Mouse (Mus musculus): ENCODE results near the gene Zfp365. TPM values are rescaled to one million over a fixed set of nuclear protein-coding genes. Genes with fewer than 3 reads are reported as not detected.

The Zfp365 gene
- polyA plus RNA-seq, 1 experiment = not detected

DNA sequence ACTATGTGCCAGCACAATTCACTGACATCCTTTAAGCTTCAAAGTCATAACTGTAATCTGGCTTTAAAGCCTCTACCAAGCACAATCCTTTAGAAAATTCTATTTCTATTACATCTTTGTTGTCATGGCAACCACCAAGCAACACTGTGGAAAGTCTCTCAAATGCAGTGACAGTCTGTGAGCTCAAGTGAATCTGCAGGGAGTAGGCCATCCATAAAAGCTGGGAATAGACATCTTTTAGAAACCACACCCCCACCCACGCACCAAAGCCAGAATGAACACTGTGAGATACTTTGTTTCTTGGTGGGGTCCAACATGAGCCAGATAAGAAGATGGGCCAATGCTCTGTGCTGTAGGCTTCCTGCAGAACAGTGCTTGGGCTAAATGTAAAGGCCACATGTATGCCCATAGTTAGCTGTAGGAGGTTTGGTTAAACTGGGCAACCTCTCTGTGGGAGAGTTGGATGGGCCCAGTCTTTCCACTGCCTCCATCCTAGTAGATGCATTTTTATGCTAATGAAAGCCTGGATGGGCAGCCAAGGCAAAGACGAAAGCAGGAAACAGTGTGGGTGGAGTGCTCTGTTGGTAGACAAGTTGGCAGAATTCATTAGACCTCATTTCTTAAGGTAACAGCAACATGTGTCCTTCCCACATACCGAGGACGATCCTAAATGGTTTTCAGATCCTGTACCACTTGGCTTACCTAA lies 5.9 kb upstream of the Zfp365 start:
- Histone ChIP-seq H3K27ac (replicated peaks; ENCODE audit: low read depth, low read length) (no peak overlapping the region), H3K4me1 (ENCODE audit: control insufficient read depth, insufficient read depth, insufficient read length, low read length) (no peaks in the 10 kb centered on the region), H3K4me3 (ENCODE audit: insufficient read depth, low read depth, low read length) (no peak overlapping the region)

DNA sequence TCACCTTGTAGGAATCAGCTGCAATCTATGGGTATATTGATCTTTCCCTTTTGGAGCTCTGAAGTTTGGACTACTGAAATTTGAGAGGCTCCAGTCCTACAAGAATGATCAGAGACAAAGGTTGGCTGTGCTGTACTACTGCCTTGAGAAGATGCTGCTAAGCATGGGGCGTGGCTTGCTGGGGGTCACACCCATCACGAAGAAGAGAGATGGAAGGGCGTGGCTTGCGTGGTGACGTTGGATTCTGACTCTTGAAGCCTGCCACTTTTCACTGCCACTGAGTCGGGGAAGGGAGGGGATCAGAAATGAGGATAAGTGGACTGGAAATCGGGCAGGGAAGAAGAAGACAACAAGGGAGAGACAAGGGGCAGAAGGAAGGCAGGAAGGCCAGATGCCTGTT lies 4.9 kb upstream of the Zfp365 start:
- H3K4me1 ChIP-seq (ENCODE audit: control insufficient read depth, insufficient read depth, insufficient read length, low read length) = no peaks in the 10 kb centered on the region
- H3K27ac ChIP-seq (replicated peaks; ENCODE audit: low read depth, low read length) = no peak overlapping the region
- H3K4me3 ChIP-seq (ENCODE audit: insufficient read depth, low read depth, low read length) = no peak overlapping the region

DNA sequence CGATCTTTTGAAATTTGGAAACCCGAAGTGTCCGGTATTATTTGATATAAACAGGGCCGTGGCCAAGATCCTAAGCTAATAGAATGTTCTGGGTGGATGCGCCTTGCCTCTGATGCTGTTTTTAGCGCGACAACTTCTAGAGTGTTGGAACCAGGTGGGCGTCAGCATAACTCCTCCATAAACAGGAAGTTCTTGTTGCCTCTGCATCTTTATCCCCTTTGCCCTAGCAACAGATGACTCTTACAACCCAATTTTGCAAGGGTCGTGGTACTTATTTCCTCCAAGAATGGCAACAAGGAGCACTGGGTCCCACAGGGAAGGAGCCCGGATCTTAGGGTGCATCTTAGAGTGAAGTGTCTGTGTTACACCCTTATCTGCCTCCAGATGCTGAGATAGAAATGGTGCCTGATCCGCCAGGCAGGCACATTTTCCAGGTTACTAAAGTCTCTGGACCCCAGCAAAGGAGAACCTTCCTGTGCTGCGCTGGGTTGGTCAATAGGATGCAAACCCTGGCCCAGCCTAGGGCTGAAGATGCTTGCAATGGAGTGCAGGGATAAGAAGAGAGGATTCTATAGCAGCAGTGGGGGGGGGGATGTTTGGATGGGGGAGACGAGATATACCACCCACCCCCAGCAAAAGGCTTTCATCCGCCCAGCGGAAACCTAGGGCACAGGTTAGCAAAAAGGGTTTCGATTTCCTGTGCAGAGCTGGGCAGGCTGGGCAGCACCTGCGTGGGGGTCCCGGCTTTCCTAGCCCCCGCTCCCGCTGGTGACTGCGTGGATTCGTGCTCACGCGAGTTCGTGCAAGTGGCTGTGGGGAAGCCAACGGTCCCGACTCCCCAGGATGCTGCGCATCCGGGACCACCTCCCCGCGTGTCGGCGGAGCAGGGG lies 770 bp downstream of the Zfp365 start:
- H3K4me1 ChIP-seq (ENCODE audit: control insufficient read depth, insufficient read depth, insufficient read length, low read length) = no peaks in the 10 kb centered on the region
- H3K4me3 ChIP-seq (ENCODE audit: insufficient read depth, low read depth, low read length) = peak overlapping the region; percentile 47
- H3K27ac ChIP-seq (replicated peaks; ENCODE audit: low read depth, low read length) = no peak overlapping the region

DNA sequence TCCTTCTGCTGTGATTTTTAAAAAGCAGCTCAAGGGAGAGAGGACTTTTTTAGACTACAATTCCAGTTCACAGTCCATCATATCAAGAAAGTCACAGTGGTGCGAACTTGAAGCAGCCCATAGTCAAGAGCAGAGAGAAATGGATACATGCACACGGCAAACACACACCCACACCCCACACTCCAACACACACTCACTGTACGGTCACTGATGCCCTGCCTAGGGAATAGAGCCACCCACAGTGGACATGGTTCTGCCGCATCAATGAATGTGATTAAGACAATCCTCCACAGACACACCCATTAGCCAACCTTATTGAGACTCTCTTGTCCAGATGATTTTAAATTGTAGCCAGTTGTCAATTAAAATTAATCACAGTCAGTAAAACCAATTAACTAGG lies 4.5 kb downstream of the Zfp365 start:
- no peaks in the 10 kb centered on the region for H3K4me1 ChIP-seq (ENCODE audit: control insufficient read depth, insufficient read depth, insufficient read length, low read length)
- no peak overlapping the region for H3K27ac ChIP-seq (replicated peaks; ENCODE audit: low read depth, low read length)
- H3K4me3 ChIP-seq (ENCODE audit: insufficient read depth, low read depth, low read length) = no peak overlapping the region

DNA sequence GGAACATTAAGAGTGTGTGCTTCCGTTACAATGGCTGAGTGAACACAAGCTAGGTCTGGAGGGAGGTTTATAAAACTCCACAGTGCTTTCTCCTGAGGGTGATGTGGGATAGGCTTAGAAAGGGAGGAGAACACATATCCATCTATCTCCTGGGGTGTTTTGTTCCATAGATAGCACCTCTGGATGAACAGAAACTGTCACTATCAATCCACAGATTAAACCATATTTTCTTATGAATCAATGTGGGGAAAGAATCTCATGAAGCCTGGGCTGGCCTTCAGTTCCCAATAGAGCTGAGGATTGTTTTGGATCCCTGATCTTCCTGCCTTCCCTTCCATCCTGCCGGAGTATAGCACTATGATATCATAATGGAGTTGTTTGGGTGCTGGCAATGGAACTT lies 5.5 kb downstream of the Zfp365 start:
- H3K27ac ChIP-seq (replicated peaks; ENCODE audit: low read depth, low read length) = no peak overlapping the region
- H3K4me3 ChIP-seq (ENCODE audit: insufficient read depth, low read depth, low read length) = no peak overlapping the region
- H3K4me1 ChIP-seq (ENCODE audit: control insufficient read depth, insufficient read depth, insufficient read length, low read length) = no peaks in the 10 kb centered on the region

DNA sequence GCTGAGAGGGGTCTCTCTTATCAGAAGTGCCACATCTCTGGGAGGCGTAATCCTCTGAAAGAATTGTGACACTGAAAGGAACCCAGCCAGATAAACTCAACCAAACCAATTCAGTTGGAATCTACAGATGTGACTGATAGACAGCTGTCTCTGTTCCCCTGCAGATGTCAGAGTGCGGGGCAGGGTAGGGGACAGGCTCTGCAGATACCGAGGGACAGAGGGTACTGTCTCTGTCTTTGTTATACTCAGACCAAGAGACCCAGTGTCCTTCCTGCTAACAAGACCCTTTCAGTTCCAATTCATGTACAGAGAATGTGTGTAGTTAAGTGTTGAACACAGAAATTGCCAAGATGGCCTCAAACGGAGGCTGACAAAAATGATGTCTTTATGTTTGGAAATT lies 6.4 kb downstream of the Zfp365 start:
- Histone ChIP-seq H3K4me1 (ENCODE audit: control insufficient read depth, insufficient read depth, insufficient read length, low read length) (no peaks in the 10 kb centered on the region), H3K27ac (replicated peaks; ENCODE audit: low read depth, low read length) (no peak overlapping the region), H3K4me3 (ENCODE audit: insufficient read depth, low read depth, low read length) (no peak overlapping the region)

DNA sequence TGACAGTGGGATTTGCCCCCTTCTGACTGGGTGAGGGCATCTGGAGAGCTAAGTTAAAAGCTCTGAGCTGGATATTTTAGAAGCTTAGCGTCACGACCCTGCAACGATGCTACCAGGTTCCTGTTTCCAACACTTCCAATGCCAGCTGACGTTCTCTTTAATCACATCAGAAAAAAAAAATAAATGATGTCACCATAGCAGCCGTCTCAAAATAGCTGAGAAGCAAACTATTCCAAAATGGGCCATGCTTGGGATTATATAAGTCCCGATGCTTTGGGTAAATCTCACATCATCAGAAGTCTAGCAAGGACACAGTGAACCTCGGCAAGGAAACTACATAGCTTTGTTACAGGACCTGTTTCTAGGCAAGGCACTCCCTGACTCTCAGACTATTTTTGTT lies 9.1 kb downstream of the Zfp365 start:
- Histone ChIP-seq H3K27ac (replicated peaks; ENCODE audit: low read depth, low read length) (no peak overlapping the region), H3K4me1 (ENCODE audit: control insufficient read depth, insufficient read depth, insufficient read length, low read length) (no peaks in the 10 kb centered on the region), H3K4me3 (ENCODE audit: insufficient read depth, low read depth, low read length) (no peak overlapping the region)

DNA sequence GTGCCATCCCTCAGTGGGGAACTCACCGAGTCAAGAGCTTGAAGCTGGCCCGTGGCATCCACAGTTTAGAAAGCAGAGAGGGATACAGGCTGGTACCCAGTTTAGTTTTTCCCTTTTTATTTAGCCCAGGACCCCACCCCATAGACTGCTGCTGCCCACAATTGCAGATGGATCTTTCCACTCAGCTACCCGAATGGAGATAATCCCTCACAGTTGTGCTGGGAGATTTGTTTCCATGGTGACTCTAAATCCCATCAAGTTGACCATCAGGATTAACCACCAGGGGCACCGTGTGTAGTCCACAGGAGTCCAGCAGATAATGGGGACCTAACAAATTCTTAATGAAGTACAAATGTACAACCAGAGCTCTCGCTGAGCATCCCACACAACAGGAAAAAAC lies 11.3 kb downstream of the Zfp365 start:
- Histone ChIP-seq H3K4me1 (ENCODE audit: control insufficient read depth, insufficient read depth, insufficient read length, low read length) (no peaks in the 10 kb centered on the region), H3K27ac (replicated peaks; ENCODE audit: low read depth, low read length) (no peak overlapping the region), H3K4me3 (ENCODE audit: insufficient read depth, low read depth, low read length) (no peak overlapping the region)

DNA sequence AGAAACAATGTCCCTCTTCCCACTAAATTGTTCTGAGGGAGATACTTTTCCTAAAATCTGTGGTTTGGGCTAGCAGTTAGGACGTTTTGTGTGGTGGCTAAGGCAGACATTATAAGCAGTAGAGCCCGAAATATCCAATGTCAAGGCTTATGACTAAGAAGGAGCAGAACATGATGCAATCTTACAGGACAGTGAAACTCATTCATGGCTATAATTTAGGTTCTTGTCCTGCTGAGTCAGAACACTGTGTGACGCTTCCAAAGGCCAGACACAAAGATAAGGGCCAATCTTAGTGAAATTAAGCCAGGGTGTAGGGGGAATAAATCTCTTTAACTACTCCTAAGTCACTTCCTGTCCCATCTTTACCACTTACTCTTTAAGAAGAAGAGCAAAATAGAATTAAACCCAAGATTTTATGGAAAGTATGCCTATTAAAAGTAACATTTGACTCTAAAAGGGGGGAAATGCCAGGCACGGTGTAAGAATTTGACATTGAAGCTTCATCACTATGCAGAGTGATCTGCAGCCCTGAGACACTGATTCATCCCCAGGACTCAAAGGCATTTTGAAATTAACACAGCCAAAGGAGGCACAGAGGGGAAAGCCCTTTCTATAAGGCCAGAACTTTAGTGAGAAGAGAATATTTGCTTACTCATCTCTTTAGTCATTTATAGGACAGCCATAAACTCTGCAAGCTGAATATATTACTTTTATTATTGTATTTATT lies 13.3 kb downstream of the Zfp365 start:
- Histone ChIP-seq H3K4me3 (ENCODE audit: insufficient read depth, low read depth, low read length) (no peak overlapping the region), H3K27ac (replicated peaks; ENCODE audit: low read depth, low read length) (no peak overlapping the region), H3K4me1 (ENCODE audit: control insufficient read depth, insufficient read depth, insufficient read length, low read length) (no peaks in the 10 kb centered on the region)

DNA sequence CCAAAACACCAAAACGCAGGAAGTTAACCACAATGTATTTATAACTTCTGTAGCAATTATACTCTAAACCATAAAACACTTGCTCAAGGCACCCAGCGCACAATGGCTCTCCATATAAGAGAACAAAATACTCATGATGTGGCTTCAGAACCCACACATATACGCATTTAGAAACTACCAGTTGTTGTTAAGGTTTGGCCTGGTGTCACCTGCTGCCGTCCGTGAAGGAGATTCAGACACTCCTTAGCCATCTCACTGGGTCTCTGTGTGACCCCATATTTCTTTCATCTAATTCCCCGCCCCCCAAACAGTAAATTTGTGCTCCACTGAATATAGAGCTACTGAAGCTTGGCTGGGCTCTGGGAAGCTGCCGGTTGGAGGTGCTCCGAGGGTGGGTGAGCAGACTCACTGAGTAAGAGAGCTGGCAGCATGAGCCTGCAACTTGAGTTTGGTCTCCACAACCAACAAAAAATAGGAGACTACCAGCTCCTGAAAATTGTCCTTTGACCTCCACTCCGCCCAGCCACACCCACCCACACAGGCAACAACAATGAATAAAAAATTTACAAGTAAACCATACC lies 14.0 kb downstream of the Zfp365 start:
- Histone ChIP-seq H3K4me1 (ENCODE audit: control insufficient read depth, insufficient read depth, insufficient read length, low read length) (no peaks in the 10 kb centered on the region), H3K27ac (replicated peaks; ENCODE audit: low read depth, low read length) (no peak overlapping the region), H3K4me3 (ENCODE audit: insufficient read depth, low read depth, low read length) (no peak overlapping the region)

DNA sequence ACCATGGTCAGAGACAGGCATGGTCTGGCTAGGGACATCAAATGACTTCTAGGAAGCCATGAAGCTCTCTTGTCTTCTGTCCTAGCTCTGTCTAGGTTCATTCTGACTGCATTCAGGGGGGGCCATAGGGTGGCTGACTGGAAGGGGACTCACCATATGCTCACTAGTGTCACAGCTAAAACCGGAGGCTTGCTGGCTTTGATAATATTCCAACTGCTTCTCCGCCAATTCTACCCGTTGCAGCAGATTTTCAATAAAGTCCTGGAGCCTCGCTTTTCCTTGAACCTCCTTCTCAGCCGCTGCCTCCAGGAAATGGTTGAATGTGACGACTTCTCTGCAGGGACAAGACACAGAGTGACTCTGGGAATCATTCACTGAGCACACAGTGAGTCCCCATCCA lies 15.2 kb downstream of the Zfp365 start:
- no peak overlapping the region for H3K4me3 ChIP-seq (ENCODE audit: insufficient read depth, low read depth, low read length)
- H3K27ac ChIP-seq (replicated peaks; ENCODE audit: low read depth, low read length) = no peak overlapping the region
- no peaks in the 10 kb centered on the region for H3K4me1 ChIP-seq (ENCODE audit: control insufficient read depth, insufficient read depth, insufficient read length, low read length)

DNA sequence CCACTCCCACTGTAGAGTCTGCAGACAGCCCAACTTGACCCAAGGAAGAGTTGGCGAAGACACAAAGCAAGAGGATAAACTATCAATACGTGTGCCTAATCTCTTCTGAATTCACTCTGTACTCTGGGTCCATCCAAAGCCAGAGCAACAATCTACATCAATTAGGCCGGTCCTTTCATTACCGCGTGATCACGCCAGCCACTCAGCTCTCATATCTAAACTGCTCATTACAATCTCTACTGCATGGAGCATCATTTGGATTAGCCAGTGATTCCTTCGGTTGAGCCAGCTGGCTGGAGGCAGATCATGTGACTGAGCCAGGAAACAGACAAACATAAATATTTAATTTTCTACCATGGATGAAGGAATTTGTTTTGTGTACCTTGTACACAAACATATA lies 17.8 kb downstream of the Zfp365 start:
- H3K27ac ChIP-seq (replicated peaks; ENCODE audit: low read depth, low read length) = no peak overlapping the region
- no peaks in the 10 kb centered on the region for H3K4me1 ChIP-seq (ENCODE audit: control insufficient read depth, insufficient read depth, insufficient read length, low read length)
- no peak overlapping the region for H3K4me3 ChIP-seq (ENCODE audit: insufficient read depth, low read depth, low read length)

DNA sequence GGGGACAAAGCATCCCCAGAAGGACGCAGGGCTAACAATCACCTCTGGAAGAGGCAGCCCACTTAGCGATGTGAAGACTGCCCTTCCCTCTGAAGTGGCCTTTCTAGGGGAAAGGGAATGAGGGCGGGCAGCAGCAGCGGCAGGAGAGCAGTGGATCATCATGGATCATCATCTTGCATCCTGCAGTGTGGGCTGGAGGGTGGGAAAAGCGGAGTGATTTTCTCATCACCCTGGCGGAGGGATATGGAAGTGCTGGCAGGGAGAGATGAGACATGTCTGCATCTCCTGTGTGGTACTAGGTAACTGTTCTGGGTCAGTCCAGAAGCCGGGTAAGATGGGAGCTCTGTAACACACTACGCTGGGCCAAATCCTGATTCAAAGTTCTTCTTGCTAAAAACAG lies 18.4 kb downstream of the Zfp365 start:
- H3K27ac ChIP-seq (replicated peaks; ENCODE audit: low read depth, low read length) = no peak overlapping the region
- H3K4me1 ChIP-seq (ENCODE audit: control insufficient read depth, insufficient read depth, insufficient read length, low read length) = no peaks in the 10 kb centered on the region

DNA sequence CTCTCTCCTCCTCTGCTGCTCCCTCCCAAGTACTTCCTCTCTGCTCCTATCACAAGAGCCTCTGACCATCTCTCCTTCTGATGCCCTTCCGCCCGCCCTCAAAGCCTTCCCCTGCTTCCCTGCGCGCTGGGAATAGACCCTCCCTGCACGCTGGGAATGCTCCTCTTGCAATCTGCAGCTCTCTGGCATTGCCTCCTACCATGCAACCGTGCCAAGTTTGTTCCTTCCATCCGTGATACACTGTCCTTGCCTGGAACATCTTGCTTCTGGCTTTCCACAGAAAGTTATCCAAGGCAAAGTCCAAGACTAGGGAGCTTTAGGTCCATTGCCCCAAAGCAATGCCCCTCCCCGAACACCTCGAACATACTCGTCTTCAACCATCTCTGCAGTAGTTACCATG lies 19.2 kb downstream of the Zfp365 start:
- Histone ChIP-seq H3K4me1 (ENCODE audit: control insufficient read depth, insufficient read depth, insufficient read length, low read length) (no peaks in the 10 kb centered on the region), H3K27ac (replicated peaks; ENCODE audit: low read depth, low read length) (no peak overlapping the region), H3K4me3 (ENCODE audit: insufficient read depth, low read depth, low read length) (no peak overlapping the region)

More for the DNA sequence above, 18.4 kb downstream of the Zfp365 start:
- H3K4me3 ChIP-seq (ENCODE audit: insufficient read depth, low read depth, low read length) = no peak overlapping the region

DNA sequence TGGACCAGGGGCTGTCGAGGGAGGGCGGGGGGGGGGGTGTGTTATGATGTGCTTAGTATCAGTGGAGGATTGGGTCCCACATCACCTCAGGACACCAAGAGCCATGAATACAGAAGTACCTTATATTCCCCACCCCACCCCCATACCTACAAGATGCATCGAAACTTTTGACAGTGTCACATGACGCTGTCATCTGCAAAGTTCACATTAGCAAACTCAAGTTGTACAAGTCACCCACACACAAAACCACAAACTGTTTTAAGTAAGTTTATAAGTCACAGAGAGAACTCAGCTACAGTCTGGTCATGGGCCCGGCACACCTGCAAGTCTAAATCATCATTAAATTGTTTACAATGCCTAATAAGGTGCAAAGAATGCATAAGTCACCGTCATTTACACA lies 21.3 kb downstream of the Zfp365 start:
- H3K4me3 ChIP-seq (ENCODE audit: insufficient read depth, low read depth, low read length) = no peak overlapping the region
- no peak overlapping the region for H3K27ac ChIP-seq (replicated peaks; ENCODE audit: low read depth, low read length)
- H3K4me1 ChIP-seq (ENCODE audit: control insufficient read depth, insufficient read depth, insufficient read length, low read length) = no peaks in the 10 kb centered on the region
